Mouse (Mus musculus): ENCODE data around the gene Itga9.

DNA sequence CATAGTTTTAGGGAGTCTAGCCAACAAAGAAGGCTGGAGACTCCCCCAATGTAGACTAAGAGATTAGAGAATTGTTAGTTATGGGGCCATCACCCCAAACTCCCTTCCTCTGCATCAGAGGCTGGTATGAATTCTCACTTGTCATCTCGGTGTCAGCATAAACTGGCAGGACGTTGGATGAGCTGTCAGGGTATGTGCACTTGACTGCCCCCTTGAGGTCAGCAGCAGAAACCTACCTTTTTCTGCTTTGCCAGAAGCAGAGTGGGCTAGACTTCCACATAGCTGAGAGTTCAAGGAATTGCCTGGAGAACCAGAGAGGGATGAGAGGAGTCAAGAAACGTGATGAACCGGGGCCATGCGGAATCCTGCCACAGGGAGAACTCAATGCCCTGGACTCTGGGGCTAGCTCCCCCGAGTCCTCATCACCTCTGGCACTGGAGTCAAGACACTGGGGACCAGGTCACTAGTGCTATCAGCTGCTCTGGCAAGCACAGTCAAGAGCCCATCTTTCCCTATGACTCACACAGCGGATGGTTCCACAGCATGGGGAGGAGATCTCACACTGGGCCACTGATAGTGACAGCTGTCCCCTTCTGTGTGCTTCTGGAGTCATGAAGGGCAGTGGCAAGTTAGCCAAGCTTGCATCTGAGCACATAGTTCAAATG, 274.9 kb downstream of the Itga9 start:
- TF ChIP-seq USF1 (IDR thresholded peaks at IDR 0.05; ENCODE audit: low read depth) (no peak), POLR2AphosphoS2 (IDR thresholded peaks at IDR 0.05; ENCODE audit: insufficient read length, low read depth) (no peak), E2F4 (IDR thresholded peaks at IDR 0.05; ENCODE audit: insufficient read depth) (no peak), TCF12 (IDR thresholded peaks at IDR 0.05; ENCODE audit: insufficient read depth, poor library complexity, severe bottlenecking) (no peak), POLR2A (IDR thresholded peaks at IDR 0.05; ENCODE audit: insufficient read length, low read depth) (no peak), MAX (IDR thresholded peaks at IDR 0.05; ENCODE audit: low read depth) (no peak), MYOD1 (IDR thresholded peaks at IDR 0.05; ENCODE audit: control insufficient read depth in 1 of 3, insufficient read length in 2 of 3, low read depth in 2 of 3) (peak in 1 of 3 experiments; percentile 34), MYOG (IDR thresholded peaks at IDR 0.05; ENCODE audit: control insufficient read depth in 1 of 3, insufficient read depth in 1 of 3, insufficient read length in 2 of 3, low read depth in 2 of 3) (no peak), REST (IDR thresholded peaks at IDR 0.05; ENCODE audit: insufficient read depth, insufficient read length) (no peak)

All from myocyte (in vitro differentiated cells).